Mouse (Mus musculus): Measurements from ENCODE around the gene Mapk8ip3.

The Mapk8ip3 gene

GRCm38 (mm10) chr17:24902124-24902523, 34.7 kb downstream of the Mapk8ip3 start:
- DNase-seq (ENCODE audit: low read depth) = no peak

GRCm38 (mm10) chr17:24900014-24900413, 36.8 kb downstream of the Mapk8ip3 start:
- DNase-seq (ENCODE audit: low read depth) = no peak

- DNase-seq (ENCODE audit: low read depth) = no peak
Observed at GRCm38 (mm10) chr17:24899153-24899552, 37.6 kb downstream of the Mapk8ip3 start.

- DNase-seq (ENCODE audit: low read depth) = no peak
Observed at GRCm38 (mm10) chr17:24898041-24898854, 38.5 kb downstream of the Mapk8ip3 start.

- no peak for DNase-seq (ENCODE audit: low read depth)
Observed at GRCm38 (mm10) chr17:24897600-24897999, 39.2 kb downstream of the Mapk8ip3 start.

GRCm38 (mm10) chr17:24896993-24897269, 39.8 kb downstream of the Mapk8ip3 start:
- DNase-seq (ENCODE audit: low read depth) = no peak

- peak; percentile 73 for DNase-seq (ENCODE audit: low read depth)
Observed at GRCm38 (mm10) chr17:24896241-24896992, 40.4 kb downstream of the Mapk8ip3 start, which contains the start of gene Nme3. Nme3 (plus strand) TSS chr17:24896500.

GRCm38 (mm10) chr17:24895571-24896240, 41.1 kb downstream of the Mapk8ip3 start:
- peak; percentile 61 for DNase-seq (ENCODE audit: low read depth)

GRCm38 (mm10) chr17:24894995-24895547, 41.7 kb downstream of the Mapk8ip3 start, which contains the start of the genes Eme2 and Mrps34:
Eme2 (minus strand) TSS chr17:24895087.
Mrps34 (plus strand) TSS chr17:24895116.
- DNase-seq (ENCODE audit: low read depth) = peak; percentile 92

GRCm38 (mm10) chr17:24894061-24894994, 42.4 kb downstream of the Mapk8ip3 start:
- peak; percentile 22 for DNase-seq (ENCODE audit: low read depth)

GRCm38 (mm10) chr17:24893276-24893675, 43.5 kb downstream of the Mapk8ip3 start:
- no peak for DNase-seq (ENCODE audit: low read depth)

GRCm38 (mm10) chr17:24892785-24893184, 44.0 kb downstream of the Mapk8ip3 start:
- no peak for DNase-seq (ENCODE audit: low read depth)

GRCm38 (mm10) chr17:24891321-24891720, 45.5 kb downstream of the Mapk8ip3 start:
- no peak for DNase-seq (ENCODE audit: low read depth)

GRCm38 (mm10) chr17:24890151-24891092, 46.4 kb downstream of the Mapk8ip3 start:
- no peak for DNase-seq (ENCODE audit: low read depth)

- no peak for DNase-seq (ENCODE audit: low read depth)
Observed at GRCm38 (mm10) chr17:24888862-24889261, 47.9 kb downstream of the Mapk8ip3 start.

- peak; percentile 31 for DNase-seq (ENCODE audit: low read depth)
Observed at GRCm38 (mm10) chr17:24887291-24888080, 49.3 kb downstream of the Mapk8ip3 start.

- DNase-seq (ENCODE audit: low read depth) = no peak
Observed at GRCm38 (mm10) chr17:24886932-24887271, 49.9 kb downstream of the Mapk8ip3 start.

GRCm38 (mm10) chr17:24886134-24886931, 50.4 kb downstream of the Mapk8ip3 start, which contains the start of the genes Nubp2 and Spsb3:
Nubp2 (minus strand) TSS chr17:24886349.
Spsb3 (plus strand) TSS chr17:24886643.
- peak; percentile 100 for DNase-seq (ENCODE audit: low read depth)
